ENCODE assay signal across 11 mouse cellular contexts in the genomic region with DNA sequence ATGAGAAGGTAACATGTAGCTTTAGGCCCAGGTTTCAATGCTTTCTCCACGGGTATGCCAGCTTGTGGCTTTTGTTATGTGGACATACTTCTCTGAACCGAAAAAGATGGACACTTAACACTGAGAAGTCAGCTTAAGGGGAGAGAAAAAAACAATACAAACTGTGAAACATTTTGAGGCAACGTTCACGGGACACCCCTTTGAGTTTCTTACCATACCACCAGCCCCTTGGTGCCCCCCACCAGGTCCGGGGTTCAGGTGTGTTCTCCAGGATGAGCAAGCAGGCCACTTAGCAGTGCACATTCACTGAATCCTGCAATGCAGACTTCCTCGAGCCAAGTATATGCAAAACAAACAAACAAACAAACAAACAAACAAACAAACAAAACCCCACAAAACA. TPM values are rescaled to one million over a fixed set of nuclear protein-coding genes. Genes with fewer than 3 reads are reported as not detected.
DNase-seq lines count a peak whose midpoint lies in the region; ATAC-seq and TF ChIP-seq lines count a peak whose summit lies in the region.
"Had no signal": no experiment of that assay in that cellular context is flagged by ENCODE, and none has a peak within 500 bp of the region (broad histone marks: within the 10 kb centered on the region; RNA-seq: fewer than 3 reads in every experiment).

No protein-coding gene starts in this region.

- intact Hi-C loops in left cerebral cortex, postnatal 36 days (cut with DNase I): loop anchor here (5.0 kb wide), 2 partner anchors 42 to 183 kb away; partner anchors contain the start of gene Add3

- no peak for TF ChIP-seq EP300 in lung, postnatal 0 days (IDR thresholded peaks at IDR 0.05)

- TF ChIP-seq CTCF in lung, postnatal 0 days (IDR thresholded peaks at IDR 0.05): no peak
- no peak for TF ChIP-seq CTCF in midbrain, postnatal 0 days (IDR thresholded peaks at IDR 0.05)

- no peaks in the 10 kb centered on the region for H3K9me3 ChIP-seq in heart, embryonic 12.5 days (replicated peaks)
- H3K9me3 ChIP-seq in lung, postnatal 0 days (ENCODE audit: low read length): no peaks in the 10 kb centered on the region
- no peaks in the 10 kb centered on the region for H3K9me3 ChIP-seq in forebrain, embryonic 14.5 days (replicated peaks; ENCODE audit: control insufficient read depth, low read length)
- H3K9me3 ChIP-seq in midbrain, postnatal 0 days (ENCODE audit: low read length): no peaks in the 10 kb centered on the region

- DNase-seq in heart, adult 8-10 months (ENCODE audit: low spot score): no peak
- no peak for DNase-seq in lung, postnatal 0 days (ENCODE audit: low spot score)
- DNase-seq in lung, postnatal 10 days: no peak
- DNase-seq in forebrain, embryonic 14.5 days (ENCODE audit: low spot score): no peak
- no peak for DNase-seq in midbrain, postnatal 0 days (ENCODE audit: low spot score)
- DNase-seq in embryo, embryonic 9.5 days (ENCODE audit: extremely low spot score): no peak
- no peak for DNase-seq in left cerebral cortex, postnatal 36 days (ENCODE audit: low spot score in 2 of 2)

- no peak for ATAC-seq in heart, embryonic 12.5 days (ENCODE audit: insufficient number of reproducible peaks, low FRiP score)
- ATAC-seq in lung, postnatal 0 days: no peak
- no peak for ATAC-seq in forebrain, embryonic 14.5 days
- ATAC-seq in midbrain, postnatal 0 days (ENCODE audit: low FRiP score): no peak

- peak overlapping the region; percentile 81 for H3K4me2 ChIP-seq in heart, embryonic 12.5 days
- H3K4me2 ChIP-seq in lung, postnatal 0 days (replicated peaks; ENCODE audit: low read depth, low read length): no peak overlapping the region
- peak overlapping the region; percentile 51; the same call in 1 of the 2 replicates for H3K4me2 ChIP-seq in forebrain, embryonic 14.5 days (ENCODE audit: low read length)
- H3K4me2 ChIP-seq in midbrain, postnatal 0 days (ENCODE audit: low read depth, low read length, poor library complexity, severe bottlenecking): peak overlapping the region; percentile 65; the same call in 1 of the 2 replicates

- 63% methylated on average over 6 of the region's 6 CpGs for WGBS in heart, embryonic 12.5 days
- WGBS in lung, postnatal 0 days: 59% methylated on average over 6 of the region's 6 CpGs
- 53% methylated on average over 6 of the region's 6 CpGs for WGBS in forebrain, embryonic 14.5 days
- 50% methylated on average over 6 of the region's 6 CpGs for WGBS in midbrain, postnatal 0 days

- peak overlapping the region; percentile 51 for H3K4me3 ChIP-seq in heart, embryonic 12.5 days
- H3K4me3 ChIP-seq in lung, postnatal 0 days (ENCODE audit: low read depth, low read length): peak overlapping the region; percentile 33; the same call in 1 of the 2 replicates
- H3K4me3 ChIP-seq in forebrain, embryonic 14.5 days (ENCODE audit: low read depth, low read length): no peak overlapping the region
- H3K4me3 ChIP-seq in midbrain, postnatal 0 days (ENCODE audit: low read depth, low read length): no peak overlapping the region

- peaks cover 51% of the 10 kb centered on the region for H3K4me1 ChIP-seq in heart, embryonic 12.5 days (replicated peaks)
- H3K4me1 ChIP-seq in lung, postnatal 0 days (ENCODE audit: insufficient read depth, low read depth, low read length): peaks cover 8% of the 10 kb centered on the region
- peaks cover 21% of the 10 kb centered on the region for H3K4me1 ChIP-seq in forebrain, embryonic 14.5 days (ENCODE audit: control insufficient read depth, insufficient read depth, low read length)
- H3K4me1 ChIP-seq in midbrain, postnatal 0 days (ENCODE audit: insufficient read depth, low read length): 0 out of 2 replicates have a peak, but pooled peaks cover 5% of the 10 kb centered on the region

- no peaks in the 10 kb centered on the region for H3K36me3 ChIP-seq in heart, embryonic 12.5 days
- no peaks in the 10 kb centered on the region for H3K36me3 ChIP-seq in lung, postnatal 0 days (ENCODE audit: insufficient read depth, low read length)
- no peaks in the 10 kb centered on the region for H3K36me3 ChIP-seq in forebrain, embryonic 14.5 days (ENCODE audit: control insufficient read depth, insufficient read depth, low read length)
- H3K36me3 ChIP-seq in midbrain, postnatal 0 days (ENCODE audit: insufficient read depth, low read length): no peaks in the 10 kb centered on the region

- H3K27ac ChIP-seq in heart, embryonic 12.5 days (ENCODE audit: poor library complexity, severe bottlenecking): no peak overlapping the region
- no peak overlapping the region for H3K27ac ChIP-seq in lung, postnatal 0 days (ENCODE audit: low read length)
- H3K27ac ChIP-seq in forebrain, embryonic 14.5 days (ENCODE audit: low read depth, low read length): no peak overlapping the region
- no peak overlapping the region for H3K27ac ChIP-seq in midbrain, postnatal 0 days (ENCODE audit: low read depth, low read length)

- H3K9ac ChIP-seq in heart, embryonic 12.5 days: no peak overlapping the region
- H3K9ac ChIP-seq in lung, postnatal 0 days (replicated peaks; ENCODE audit: low read depth): no peak overlapping the region
- H3K9ac ChIP-seq in forebrain, embryonic 14.5 days (ENCODE audit: low read length): no peak overlapping the region
- no peak overlapping the region for H3K9ac ChIP-seq in midbrain, postnatal 0 days (replicated peaks; ENCODE audit: low read length, poor library complexity, severe bottlenecking)

- H3K27me3 ChIP-seq in heart, embryonic 12.5 days (replicated peaks): no peaks in the 10 kb centered on the region
- no peaks in the 10 kb centered on the region for H3K27me3 ChIP-seq in lung, postnatal 0 days (replicated peaks; ENCODE audit: insufficient read depth, low read length)
- H3K27me3 ChIP-seq in forebrain, embryonic 14.5 days (replicated peaks; ENCODE audit: control insufficient read depth, insufficient read depth, low read length): no peaks in the 10 kb centered on the region
- no peaks in the 10 kb centered on the region for H3K27me3 ChIP-seq in midbrain, postnatal 0 days (ENCODE audit: insufficient read depth, low read length)

RNA-seq across cellular contexts. Expression of gene Mxi1, which starts 14.5 kb away (rescaled TPM):
- polyA plus RNA-seq in heart, embryonic 12.5 days (2016; fragmentation: Nextera tagmentation; extraction: Ambion mirVana): 40.0 and 42.7 TPM in 2 replicates
- 10 to 100 TPM; 38.7 to 49.2 (median 46.0) TPM for total RNA-seq in heart, adult 8-10 months (2022)
- polyA plus RNA-seq in lung, postnatal 0 days (2015; fragmentation: Nextera tagmentation; extraction: Ambion mirVana): 40.4 and 43.0 TPM in 2 replicates
- 27.6 and 41.0 TPM in 2 replicates for polyA plus RNA-seq in forebrain, embryonic 14.5 days (2014; fragmentation: Nextera tagmentation; extraction: Ambion mirVana)
- total RNA-seq in midbrain, postnatal 0 days (2014; rRNA removed): 40.9 and 49.2 TPM in 2 replicates
- polyA plus RNA-seq in midbrain, postnatal 0 days (2015; fragmentation: Nextera tagmentation; extraction: Ambion mirVana): 37.7 and 38.8 TPM in 2 replicates
- 10 to 100 TPM; 91.9 to 94.5 TPM for total RNA-seq in left cerebral cortex, postnatal 36 days (2021)

RNA-seq across cellular contexts. Expression of gene Gm10197, which starts 46.7 kb away (rescaled TPM):
- not detected in 2 replicates for polyA plus RNA-seq in heart, embryonic 12.5 days (2016; fragmentation: Nextera tagmentation; extraction: Ambion mirVana)
- total RNA-seq in heart, adult 8-10 months (2022): not detected
- polyA plus RNA-seq in lung, postnatal 0 days (2015; fragmentation: Nextera tagmentation; extraction: Ambion mirVana): 2.2 TPM in 1 of 2 replicates, not detected in the other
- polyA plus RNA-seq in forebrain, embryonic 14.5 days (2014; fragmentation: Nextera tagmentation; extraction: Ambion mirVana): 7.2 TPM in 1 of 2 replicates, not detected in the other
- total RNA-seq in midbrain, postnatal 0 days (2014; rRNA removed): not detected in 2 replicates
- not detected in 2 replicates for polyA plus RNA-seq in midbrain, postnatal 0 days (2015; fragmentation: Nextera tagmentation; extraction: Ambion mirVana)
- not detected for total RNA-seq in left cerebral cortex, postnatal 36 days (2021)
- total RNA-seq: adrenal gland, postnatal 14 days; granulocyte monocyte progenitor cell, adult 5-6 weeks; left cerebral cortex, postnatal 25 days had no signal

Comparison
In these comparisons a context has a peak if more than half of its experiments do, and no peak if none do; other contexts are left out.
1. H3K4me3 ChIP-seq: peak in heart, embryonic 12.5 days (single experiment) and lung, postnatal 0 days (single experiment); none in forebrain, embryonic 14.5 days (single experiment) and midbrain, postnatal 0 days (single experiment).